Mouse (Mus musculus): ENCODE results near the gene Vmn1r90.
"Not testable (repeated sequence)": the region's sequence is repeated elsewhere in the genome, so short reads cannot be mapped to it uniquely, and the experiment has no call there.

Gene Vmn1r90

DNA sequence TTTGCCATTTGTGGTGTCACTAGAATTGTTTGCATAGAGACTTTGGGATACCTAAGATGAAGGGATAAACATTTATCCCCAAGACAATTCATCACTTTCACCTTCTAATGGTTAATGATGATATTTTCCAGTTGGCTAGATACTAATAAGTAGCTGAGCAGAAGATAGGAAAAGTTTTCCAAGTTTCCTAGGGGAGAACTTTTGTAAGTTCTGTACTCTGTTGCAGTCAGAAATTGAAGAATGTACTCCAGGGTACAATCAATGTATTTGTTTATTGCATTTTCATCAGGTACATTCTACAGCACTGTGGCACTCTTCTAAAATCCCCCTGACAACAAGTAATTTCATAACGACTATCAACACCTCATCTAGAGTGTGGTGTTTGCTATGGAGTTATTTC, at the start of gene Vmn1r90:
Vmn1r90 (minus strand) TSS at position 101 of the 400 bp plus-strand sequence.
- no peak for DNase-seq (ENCODE audit: low spot score)

DNA sequence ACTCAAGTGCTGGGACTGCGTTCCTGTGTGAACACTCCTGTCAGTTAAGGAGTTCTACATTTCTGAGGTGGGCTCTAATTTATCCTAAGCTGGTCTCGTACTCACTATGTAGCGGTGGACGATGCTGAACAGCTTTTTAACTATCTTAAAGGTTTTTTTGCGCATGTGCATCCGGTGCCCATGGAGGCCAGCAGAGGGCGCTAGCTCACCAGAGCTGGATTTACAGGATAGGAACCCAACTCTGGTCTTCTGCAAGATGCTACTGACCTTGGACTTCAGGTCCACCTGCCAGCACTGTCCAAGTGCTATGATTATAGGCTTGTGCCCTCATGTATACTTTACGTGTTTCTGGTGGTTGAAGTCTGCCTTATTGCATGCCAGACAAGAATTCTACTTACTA, 29.7 kb upstream of the Vmn1r90 start:
- not testable (repeated sequence) for DNase-seq (ENCODE audit: low spot score)

DNA sequence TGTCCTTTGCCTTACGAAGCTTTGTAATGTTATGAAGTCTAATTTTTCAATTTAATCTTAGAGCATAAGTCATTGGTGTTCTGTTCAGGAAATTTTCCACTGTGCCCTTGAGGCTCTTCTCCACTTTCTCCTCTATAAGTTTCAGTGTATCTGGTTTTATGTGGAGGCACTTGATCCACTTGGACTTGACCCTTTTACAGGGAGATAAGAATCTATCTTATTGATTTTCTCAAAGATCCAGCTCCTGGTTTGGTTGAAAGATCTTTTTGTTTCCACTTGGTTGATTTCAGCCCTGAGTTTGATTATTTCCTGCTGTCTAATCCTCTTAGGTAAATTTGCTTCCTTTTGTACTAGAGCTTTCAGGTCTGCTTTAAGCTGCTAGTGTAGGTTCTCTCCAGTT, 11.0 kb downstream of the Vmn1r90 start:
- DNase-seq (ENCODE audit: low spot score) = no peak

DNA sequence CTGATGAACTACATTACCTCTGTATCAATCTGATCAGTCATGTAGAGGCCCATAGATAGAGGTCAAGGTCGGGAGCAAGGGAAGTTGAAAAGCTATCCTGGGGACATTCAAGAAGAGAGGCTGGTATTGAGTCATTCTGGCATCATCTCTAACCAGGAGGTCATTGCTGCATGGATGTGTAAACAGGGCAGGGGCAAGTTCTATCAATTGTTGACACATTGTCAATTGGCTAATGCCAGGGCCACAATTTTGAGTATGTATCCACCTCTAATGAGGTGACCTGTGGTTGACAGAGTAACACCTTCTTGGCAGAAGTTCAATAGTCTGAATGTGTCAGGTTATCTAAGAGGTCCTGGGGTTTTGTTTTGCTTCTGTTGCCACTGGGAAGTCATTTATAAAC, 38.0 kb downstream of the Vmn1r90 start:
- no peak for DNase-seq (ENCODE audit: low spot score)

DNA sequence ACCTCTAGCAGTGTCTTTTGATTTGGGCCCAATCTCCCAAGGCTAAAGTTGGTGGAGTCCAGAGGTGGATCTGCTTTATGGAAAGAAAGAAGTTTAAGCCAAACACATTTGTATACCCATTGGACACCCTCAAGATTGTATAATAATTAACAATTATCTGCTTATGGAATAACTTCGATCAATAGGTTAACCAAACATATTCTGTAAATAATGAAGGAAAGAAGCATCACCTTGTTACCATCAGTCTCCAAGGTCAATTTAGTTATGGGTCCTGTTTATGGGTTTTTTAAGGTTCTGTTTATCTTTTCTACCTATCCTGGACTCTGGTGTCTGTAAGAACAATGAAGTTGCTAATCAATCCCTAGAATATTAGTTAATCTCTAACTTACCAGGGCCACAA, 40.7 kb downstream of the Vmn1r90 start:
- DNase-seq (ENCODE audit: low spot score) = no peak

DNA sequence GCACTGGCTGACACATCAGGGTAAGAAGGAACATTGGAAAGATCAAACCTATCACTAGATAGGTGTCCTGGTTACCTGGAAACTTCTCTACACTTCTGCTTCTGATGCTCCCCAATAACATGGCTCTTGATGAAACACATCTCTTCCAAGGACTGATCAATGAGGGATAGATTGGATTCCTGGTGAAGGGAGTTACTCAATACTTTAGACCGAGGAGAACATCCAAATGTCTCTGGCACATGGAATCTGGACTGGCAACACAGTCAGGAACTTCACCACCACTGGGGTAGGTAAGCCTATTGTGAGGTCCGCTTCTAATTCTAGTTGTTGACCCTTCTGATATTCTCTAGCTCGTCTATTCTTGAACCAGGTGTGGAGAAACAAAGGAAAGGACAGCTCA, 45.0 kb downstream of the Vmn1r90 start:
- no peak for DNase-seq (ENCODE audit: low spot score)
